Mouse (Mus musculus): ENCODE data around the gene Dhx32. TPM values are rescaled to one million over a fixed set of nuclear protein-coding genes. Genes with fewer than 3 reads are reported as not detected.
A peak's percentile ranks its signal among the peaks of the same experiment; 100 is the strongest.

The Dhx32 gene
- polyA plus RNA-seq, 1 experiment from 2014 or later: 27.9 TPM

DNA sequence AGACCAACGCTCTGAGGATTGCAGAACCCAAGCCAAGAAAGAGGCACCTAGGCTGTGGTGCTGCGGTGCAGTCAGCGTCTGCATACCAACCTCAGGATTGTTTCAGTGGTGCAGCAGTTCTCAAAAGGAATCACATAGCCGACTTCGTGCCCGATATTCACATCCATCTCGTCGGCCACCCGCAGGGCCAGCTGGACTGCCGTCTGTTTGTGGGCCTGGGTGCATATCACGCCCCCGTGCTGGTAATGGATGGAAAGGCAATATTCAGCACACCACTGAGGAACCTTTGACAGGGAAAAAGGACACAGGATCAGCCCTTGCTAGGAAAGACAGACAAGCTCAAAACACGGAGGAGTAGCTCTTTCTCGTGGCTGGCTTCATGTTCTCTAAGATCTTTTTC lies 33.8 kb downstream of the Dhx32 start:
- 69% methylated on average over 14 of the region's 14 CpGs for WGBS
- Histone ChIP-seq H3K27me3 (replicated peaks) (no peaks in the 10 kb centered on the region), H3K4me3 (no peak overlapping the region), H3K4me2 (no peak overlapping the region), H3K4me1 (peaks cover 75% of the 10 kb centered on the region), H3K9ac (peak overlapping the region; percentile 30), H3K9me3 (no peaks in the 10 kb centered on the region), H3K27ac (replicated peaks) (peak overlapping the region; percentile 71), H3K36me3 (peaks cover 5% of the 10 kb centered on the region; the same call in 1 of the 2 replicates)
- ATAC-seq (ENCODE audit: extremely low read depth, insufficient number of reproducible peaks, low FRiP score, low TSS enrichment): no peak

GRCm38 (mm10) chr7:133747372-133747771 lies 35.2 kb downstream of the Dhx32 start:
- peak overlapping the region; percentile 71 for H3K27ac ChIP-seq (replicated peaks)
- H3K9me3 ChIP-seq: no peaks in the 10 kb centered on the region
- WGBS: 51% methylated on average over 8 of the region's 8 CpGs
- H3K27me3 ChIP-seq (replicated peaks): no peaks in the 10 kb centered on the region
- H3K4me2 ChIP-seq: no peak overlapping the region
- H3K36me3 ChIP-seq: peaks cover 10% of the 10 kb centered on the region
- peak overlapping the region; percentile 6 for H3K9ac ChIP-seq
- ATAC-seq (ENCODE audit: extremely low read depth, insufficient number of reproducible peaks, low FRiP score, low TSS enrichment): no peak
- H3K4me1 ChIP-seq: peaks cover 85% of the 10 kb centered on the region
- H3K4me3 ChIP-seq: no peak overlapping the region

DNA sequence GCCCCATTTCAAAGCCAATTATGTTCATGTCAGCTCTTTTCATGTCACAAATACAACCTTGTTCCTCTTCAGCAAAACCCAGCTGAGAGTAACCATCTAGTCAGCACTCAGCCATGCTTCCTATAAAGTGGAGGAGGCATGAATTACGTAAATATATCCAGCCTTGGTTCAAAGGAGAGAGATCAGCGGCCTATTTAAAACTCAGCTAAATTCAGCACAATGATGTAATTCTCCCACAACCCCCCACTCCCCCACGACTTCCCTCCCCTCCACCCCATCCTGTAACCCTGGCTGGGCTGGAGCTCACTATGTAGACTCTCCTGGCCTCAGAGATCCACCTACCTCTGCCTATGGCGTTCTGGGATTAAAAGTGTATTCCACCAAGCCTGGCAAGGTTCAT lies 37.8 kb downstream of the Dhx32 start:
- no peaks in the 10 kb centered on the region for H3K9me3 ChIP-seq
- H3K4me3 ChIP-seq: no peak overlapping the region
- H3K36me3 ChIP-seq: peaks cover 28% of the 10 kb centered on the region
- H3K4me1 ChIP-seq: peaks cover 68% of the 10 kb centered on the region
- H3K4me2 ChIP-seq: peak overlapping the region; percentile 29
- peak; percentile 42; the same call in 1 of the 2 replicates for ATAC-seq (ENCODE audit: extremely low read depth, insufficient number of reproducible peaks, low FRiP score, low TSS enrichment)
- WGBS: 19% methylated on average over 4 of the region's 4 CpGs
- H3K9ac ChIP-seq: peak overlapping the region; percentile 41; the same call in 1 of the 2 replicates
- H3K27me3 ChIP-seq (replicated peaks): no peaks in the 10 kb centered on the region
- H3K27ac ChIP-seq (replicated peaks): peak overlapping the region; percentile 91

GRCm38 (mm10) chr7:133744209-133744608 lies 38.3 kb downstream of the Dhx32 start:
- no peak overlapping the region for H3K4me3 ChIP-seq
- no peaks in the 10 kb centered on the region for H3K9me3 ChIP-seq
- peak overlapping the region; percentile 41 for H3K9ac ChIP-seq
- peaks cover 66% of the 10 kb centered on the region for H3K4me1 ChIP-seq
- H3K36me3 ChIP-seq: peaks cover 28% of the 10 kb centered on the region
- no peaks in the 10 kb centered on the region for H3K27me3 ChIP-seq (replicated peaks)
- 40% methylated on average over 1 of the region's 1 CpGs for WGBS
- peak overlapping the region; percentile 29 for H3K4me2 ChIP-seq
- peak overlapping the region; percentile 91 for H3K27ac ChIP-seq (replicated peaks)
- ATAC-seq (ENCODE audit: extremely low read depth, insufficient number of reproducible peaks, low FRiP score, low TSS enrichment): no peak

- peak overlapping the region; percentile 42; the same call in 1 of the 2 replicates for H3K9ac ChIP-seq
- peaks cover 60% of the 10 kb centered on the region for H3K4me1 ChIP-seq
- H3K9me3 ChIP-seq: no peaks in the 10 kb centered on the region
- H3K4me2 ChIP-seq: no peak overlapping the region
- 29% methylated on average over 4 of the region's 4 CpGs for WGBS
- no peak for ATAC-seq (ENCODE audit: extremely low read depth, insufficient number of reproducible peaks, low FRiP score, low TSS enrichment)
- no peaks in the 10 kb centered on the region for H3K27me3 ChIP-seq (replicated peaks)
- peaks cover 28% of the 10 kb centered on the region for H3K36me3 ChIP-seq
- H3K27ac ChIP-seq (replicated peaks): peak overlapping the region; percentile 91
- no peak overlapping the region for H3K4me3 ChIP-seq
Measured at GRCm38 (mm10) chr7:133743611-133744010, 38.9 kb downstream of the Dhx32 start.

DNA sequence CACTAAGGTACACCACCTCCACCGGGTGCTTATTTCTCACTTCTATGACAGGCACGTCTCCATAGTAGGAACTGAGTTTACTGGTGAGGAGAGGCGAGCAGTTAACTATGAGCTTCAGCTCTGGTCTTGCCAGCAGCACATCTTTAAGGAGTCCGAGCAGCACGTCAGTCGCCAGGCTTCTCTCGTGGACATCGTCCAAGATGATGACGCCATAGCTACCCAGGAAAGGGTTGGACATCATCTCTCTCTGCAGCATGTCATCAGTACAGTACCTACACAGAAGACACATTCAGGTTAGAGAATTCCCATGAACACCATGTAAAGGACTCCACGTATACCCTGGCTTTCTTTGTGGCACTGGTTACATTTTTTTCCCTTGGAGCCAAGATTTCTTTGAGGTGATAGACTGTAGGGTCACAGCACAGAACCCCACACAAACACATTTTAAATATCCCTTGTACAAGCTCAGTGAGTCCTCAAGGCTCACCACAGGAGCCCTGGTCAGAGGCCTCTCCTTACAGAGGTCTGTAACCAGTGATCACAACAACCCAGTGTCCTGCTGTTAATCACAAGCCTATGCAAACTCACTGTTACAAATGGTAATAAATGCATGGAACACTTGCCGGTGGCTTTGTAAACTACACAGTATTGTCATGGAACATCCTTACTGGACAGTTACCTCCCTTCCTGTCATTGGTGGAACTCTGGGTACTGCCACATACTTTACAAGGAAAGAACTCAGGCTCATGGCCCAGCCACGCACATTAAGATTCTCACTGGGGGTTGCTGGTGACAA lies 39.8 kb downstream of the Dhx32 start:
- no peak for ATAC-seq (ENCODE audit: extremely low read depth, insufficient number of reproducible peaks, low FRiP score, low TSS enrichment)
- H3K36me3 ChIP-seq: peaks cover 32% of the 10 kb centered on the region
- peak overlapping the region; percentile 91 for H3K27ac ChIP-seq (replicated peaks)
- 83% methylated on average over 12 of the region's 12 CpGs for WGBS
- no peak overlapping the region for H3K4me3 ChIP-seq
- peaks cover 51% of the 10 kb centered on the region for H3K4me1 ChIP-seq
- no peak overlapping the region for H3K9ac ChIP-seq
- H3K9me3 ChIP-seq: no peaks in the 10 kb centered on the region
- no peak overlapping the region for H3K4me2 ChIP-seq
- H3K27me3 ChIP-seq (replicated peaks): no peaks in the 10 kb centered on the region

DNA sequence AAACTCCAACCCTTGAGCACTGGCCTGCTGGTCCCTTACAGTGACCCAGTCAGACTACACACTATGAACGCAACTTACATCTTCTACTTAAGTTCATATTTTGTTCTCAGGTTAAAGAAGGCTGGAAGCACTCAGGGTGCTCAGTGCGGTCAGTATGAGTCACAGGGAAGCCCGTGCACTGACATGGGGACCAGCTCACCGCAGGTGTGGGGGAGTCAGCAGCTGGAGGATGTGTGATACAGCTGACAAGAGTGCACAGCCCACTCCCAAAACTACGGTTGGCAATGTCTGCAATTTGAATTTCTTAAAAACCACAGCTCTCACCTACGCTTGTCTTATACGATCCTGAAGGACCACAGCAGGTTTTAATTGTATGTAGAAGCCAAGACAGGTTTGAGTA lies 42.0 kb downstream of the Dhx32 start:
- WGBS: 78% methylated on average over 7 of the region's 7 CpGs
- peaks cover 38% of the 10 kb centered on the region for H3K4me1 ChIP-seq
- no peak for ATAC-seq (ENCODE audit: extremely low read depth, insufficient number of reproducible peaks, low FRiP score, low TSS enrichment)
- H3K27ac ChIP-seq (replicated peaks): no peak overlapping the region
- 0 out of 2 replicates have a peak overlapping the region, but pooled peaks have one; percentile 61 for H3K9ac ChIP-seq
- H3K9me3 ChIP-seq: no peaks in the 10 kb centered on the region
- H3K4me2 ChIP-seq: no peak overlapping the region
- H3K36me3 ChIP-seq: peaks cover 41% of the 10 kb centered on the region
- H3K27me3 ChIP-seq (replicated peaks): no peaks in the 10 kb centered on the region
- no peak overlapping the region for H3K4me3 ChIP-seq

GRCm38 (mm10) chr7:133731971-133732645 lies 50.4 kb downstream of the Dhx32 start:
- 50% methylated on average over 4 of the region's 4 CpGs for WGBS
- Histone ChIP-seq H3K4me1 (peaks cover 37% of the 10 kb centered on the region), H3K9me3 (no peaks in the 10 kb centered on the region), H3K4me2 (no peak overlapping the region), H3K4me3 (no peak overlapping the region), H3K27ac (replicated peaks) (peak overlapping the region; percentile 91), H3K9ac (peak overlapping the region; percentile 67; the same call in 1 of the 2 replicates), H3K36me3 (peaks cover 24% of the 10 kb centered on the region), H3K27me3 (replicated peaks) (no peaks in the 10 kb centered on the region)
- no peak for ATAC-seq (ENCODE audit: extremely low read depth, insufficient number of reproducible peaks, low FRiP score, low TSS enrichment)

DNA sequence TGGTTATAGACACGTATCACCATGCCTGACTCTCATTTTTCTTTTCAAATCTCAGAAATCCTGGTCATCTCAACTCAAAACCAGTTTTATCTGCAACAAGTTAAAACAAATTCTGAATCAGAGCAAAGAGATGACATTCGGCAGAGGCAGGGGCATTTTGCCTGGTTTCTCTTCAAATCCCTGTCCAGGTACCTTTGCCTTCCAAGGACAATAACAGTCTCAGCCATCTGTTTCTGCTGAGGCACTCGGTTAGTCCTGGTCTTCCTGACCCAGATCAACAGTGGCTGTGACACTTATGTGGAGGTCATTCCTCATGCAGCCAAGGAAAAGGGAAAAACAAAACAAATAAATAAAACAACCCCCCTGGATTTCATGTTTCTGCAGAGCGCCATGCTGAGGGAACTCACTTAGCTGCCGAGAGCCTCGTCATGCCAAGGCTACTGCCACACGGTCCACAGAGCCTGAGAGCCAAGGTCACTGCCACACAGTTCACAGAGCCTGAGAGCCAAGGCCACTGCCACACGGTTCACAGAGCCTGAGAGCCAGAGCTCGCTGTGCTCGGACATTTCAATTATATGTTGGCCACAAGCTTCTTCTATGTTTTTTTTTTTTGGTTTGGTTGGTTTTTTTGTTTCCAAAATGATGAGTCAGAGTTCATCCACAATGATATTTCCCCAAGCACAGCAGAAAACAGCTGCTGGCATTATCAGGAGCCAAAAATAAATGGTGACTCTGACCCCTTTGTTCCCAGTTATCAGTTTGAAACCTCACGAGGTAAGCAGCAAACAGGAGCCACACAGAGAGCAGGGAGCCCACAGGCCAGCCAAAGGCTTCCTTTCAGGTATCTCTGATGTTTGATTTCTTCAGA lies 52.0 kb downstream of the Dhx32 start:
- Histone ChIP-seq H3K27me3 (replicated peaks) (no peaks in the 10 kb centered on the region), H3K4me1 (peaks cover 48% of the 10 kb centered on the region), H3K9me3 (no peaks in the 10 kb centered on the region), H3K36me3 (peaks cover 22% of the 10 kb centered on the region), H3K9ac (peak overlapping the region; percentile 67), H3K4me3 (no peak overlapping the region), H3K27ac (replicated peaks) (peak overlapping the region; percentile 91), H3K4me2 (no peak overlapping the region)
- no peak for ATAC-seq (ENCODE audit: extremely low read depth, insufficient number of reproducible peaks, low FRiP score, low TSS enrichment)
- WGBS: 49% methylated on average over 11 of the region's 11 CpGs

- H3K4me2 ChIP-seq: no peak overlapping the region
- H3K4me1 ChIP-seq: peaks cover 48% of the 10 kb centered on the region
- H3K27me3 ChIP-seq (replicated peaks): no peaks in the 10 kb centered on the region
- 0 out of 2 replicates have a peak overlapping the region, but pooled peaks have one; percentile 37 for H3K9ac ChIP-seq
- H3K4me3 ChIP-seq: no peak overlapping the region
- no peak for ATAC-seq (ENCODE audit: extremely low read depth, insufficient number of reproducible peaks, low FRiP score, low TSS enrichment)
- 72% methylated on average over 5 of the region's 5 CpGs for WGBS
- H3K36me3 ChIP-seq: peaks cover 34% of the 10 kb centered on the region
- H3K27ac ChIP-seq (replicated peaks): peak overlapping the region; percentile 13; the same call in 1 of the 2 replicates
- no peaks in the 10 kb centered on the region for H3K9me3 ChIP-seq
Measured at GRCm38 (mm10) chr7:133729351-133729750, 53.2 kb downstream of the Dhx32 start.

GRCm38 (mm10) chr7:133727027-133727426 lies 55.5 kb downstream of the Dhx32 start:
- whole genome bisulfite sequencing: 51% methylated on average over 6 of the region's 6 CpGs
- Histone ChIP-seq H3K4me3 (no peak overlapping the region), H3K9ac (0 out of 2 replicates have a peak overlapping the region, but pooled peaks have one; percentile 11), H3K27ac (replicated peaks) (peak overlapping the region; percentile 49; the same call in 1 of the 2 replicates), H3K4me2 (no peak overlapping the region), H3K27me3 (replicated peaks) (no peaks in the 10 kb centered on the region), H3K36me3 (peaks cover 39% of the 10 kb centered on the region), H3K9me3 (no peaks in the 10 kb centered on the region), H3K4me1 (peaks cover 41% of the 10 kb centered on the region)
- ATAC-seq (ENCODE audit: extremely low read depth, insufficient number of reproducible peaks, low FRiP score, low TSS enrichment): no peak

All from heart, embryonic 13.5 days (tissue).